Mouse (Mus musculus): ENCODE data around the gene Arhgap18.

DNA sequence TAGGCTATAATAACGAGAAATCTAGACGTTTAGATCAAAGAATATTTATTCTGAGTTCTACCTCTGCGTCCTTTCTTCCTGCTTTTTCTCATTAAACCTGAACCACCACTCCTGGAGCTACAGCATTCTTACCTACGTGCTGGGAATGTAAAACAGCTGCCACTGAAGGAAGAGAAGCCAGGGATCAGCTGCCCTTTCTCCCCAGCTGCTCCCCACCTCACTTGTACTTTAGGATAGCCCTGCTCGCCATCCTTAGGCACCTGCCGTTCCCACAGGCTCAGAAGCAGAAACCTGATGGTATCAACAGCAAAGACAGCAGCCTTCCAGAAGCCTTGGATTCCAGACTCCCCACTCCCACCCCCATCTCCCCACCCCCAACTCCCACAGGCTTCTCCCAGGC, 6.2 kb downstream of the Arhgap18 start:
- TF ChIP-seq CTCF (IDR thresholded peaks at IDR 0.05; ENCODE audit: insufficient read depth, low read depth, low read length): no peak
- no peak for TF ChIP-seq POLR2A (IDR thresholded peaks at IDR 0.05; ENCODE audit: insufficient read depth, low read depth, low read length)

Measured in olfactory bulb, adult 2 months (tissue).